Mouse (Mus musculus) skeletal muscle tissue, adult 2 months (tissue): Measurements from ENCODE around the gene Adam17.
A peak's percentile ranks its signal among the peaks of the same experiment; 100 is the strongest.
"Not testable (repeated sequence)": the region's sequence is repeated elsewhere in the genome, so short reads cannot be mapped to it uniquely, and the experiment has no call there.

Experiments
- DNase-seq: peaks from one replicate; pipeline ENCODE4 v3.0.0-alpha.2; 2012; ENCODE audit warnings: low read depth, low spot score

The Adam17 gene

DNA sequence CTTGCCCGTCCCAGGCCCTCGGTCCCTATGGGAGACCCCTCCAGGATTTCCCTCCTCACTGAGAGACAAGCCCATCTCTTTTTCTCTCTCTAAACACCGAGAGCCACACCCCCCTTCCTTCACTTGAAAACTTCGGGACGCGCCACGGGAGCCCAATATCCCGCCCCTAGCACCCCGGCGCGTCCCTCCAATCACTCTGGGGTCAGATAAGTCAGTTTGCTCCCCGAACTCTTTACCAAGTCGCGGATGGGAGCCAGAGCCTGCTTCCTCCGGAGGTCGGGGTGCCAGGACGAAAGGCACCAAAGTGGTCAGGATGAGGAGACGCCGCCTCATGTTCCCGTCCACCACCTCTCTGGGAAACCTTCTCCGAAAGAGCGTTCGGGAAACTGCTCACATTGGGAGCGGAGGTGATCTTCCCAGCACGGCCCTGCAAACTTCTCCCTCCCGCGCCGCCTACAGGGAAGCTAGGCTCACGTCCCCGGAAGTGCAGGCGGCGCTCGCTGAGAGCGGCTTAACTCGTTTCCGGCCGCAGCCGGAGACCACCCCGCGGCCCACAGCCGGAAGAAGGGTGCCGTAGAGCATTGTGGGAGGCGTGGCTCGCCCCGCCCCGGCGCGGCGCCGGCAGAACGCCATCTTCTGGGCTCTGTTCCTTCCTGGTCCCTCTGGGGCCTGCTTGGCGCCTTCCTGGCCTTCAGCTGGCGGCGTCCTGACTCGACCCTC lies at the start of gene Adam17:
Gene Adam17, minus strand, starts transcription at position 533 of the 720 bp plus-strand sequence.
- peak; percentile 95 for DNase-seq

GRCm38 (mm10) chr12:21418621-21419131 lies 45.2 kb upstream of the Adam17 start:
- no peak for DNase-seq

GRCm38 (mm10) chr12:21418083-21418482 lies 44.7 kb upstream of the Adam17 start:
- DNase-seq, result no peak

GRCm38 (mm10) chr12:21417100-21418070 lies 44.0 kb upstream of the Adam17 start, which contains the start of gene Ywhaq:
TSS of gene Ywhaq (minus strand) at chr12:21417637.
- peak; percentile 96 for DNase-seq

GRCm38 (mm10) chr12:21416506-21416905 lies 43.1 kb upstream of the Adam17 start:
- no peak for DNase-seq

- DNase-seq, result no peak
Measured at GRCm38 (mm10) chr12:21410620-21411019, 37.2 kb upstream of the Adam17 start.

DNA sequence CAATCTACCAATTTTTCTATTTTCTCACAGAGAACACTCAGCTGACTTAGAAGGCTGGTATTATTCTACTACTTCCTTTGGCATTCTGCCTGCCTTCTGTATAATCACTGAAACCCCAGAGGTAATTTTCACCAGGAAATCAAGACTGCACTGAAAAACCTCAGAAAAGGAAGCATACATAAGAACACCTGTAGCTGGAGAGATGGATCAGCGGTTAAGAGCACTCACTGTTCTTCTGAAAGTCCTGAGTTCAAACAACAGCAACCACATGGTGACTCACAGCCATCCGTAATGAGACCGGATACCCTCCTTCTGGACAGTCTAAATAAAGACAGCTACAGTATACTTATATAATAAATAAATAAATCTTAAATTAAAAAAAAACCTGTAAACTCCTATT lies 36.2 kb upstream of the Adam17 start:
- DNase-seq, result no peak

- DNase-seq, result no peak
Measured at GRCm38 (mm10) chr12:21408789-21409367, 35.4 kb upstream of the Adam17 start.

GRCm38 (mm10) chr12:21402771-21403170 lies 29.3 kb upstream of the Adam17 start:
- DNase-seq, result no peak

- no peak for DNase-seq
Measured at GRCm38 (mm10) chr12:21386201-21386600, 12.8 kb upstream of the Adam17 start.

DNA sequence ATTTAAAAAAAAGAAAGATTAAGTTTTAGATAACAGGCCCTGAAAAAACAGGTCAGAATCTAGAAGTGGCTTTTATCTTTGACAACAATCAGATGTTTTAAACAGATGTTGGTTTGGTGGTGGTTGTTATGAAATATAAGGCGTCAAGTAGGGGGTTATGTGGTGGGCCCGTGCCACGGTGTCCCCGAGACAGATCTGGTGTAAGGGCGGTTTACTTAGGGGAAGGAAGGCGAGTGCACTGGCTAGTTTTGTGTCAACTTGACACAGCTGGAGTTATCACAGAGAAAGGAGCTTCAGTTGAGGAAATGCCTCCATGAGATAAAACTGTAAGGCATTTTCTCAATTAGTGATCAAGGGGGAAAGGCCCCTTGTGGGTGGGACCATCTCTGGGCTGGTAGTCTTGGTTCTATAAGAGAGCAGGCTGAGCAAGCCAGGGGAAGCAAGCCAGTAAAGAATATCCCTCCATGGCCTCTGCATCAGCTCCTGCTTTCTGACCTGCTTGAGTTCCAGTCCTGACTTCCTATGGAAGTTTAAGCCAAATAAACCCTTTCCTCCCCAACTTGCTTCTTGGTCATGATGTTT lies 5.4 kb upstream of the Adam17 start:
- DNase-seq, result not testable (repeated sequence)

GRCm38 (mm10) chr12:21375376-21376157 lies 2.1 kb upstream of the Adam17 start:
- no peak for DNase-seq

DNA sequence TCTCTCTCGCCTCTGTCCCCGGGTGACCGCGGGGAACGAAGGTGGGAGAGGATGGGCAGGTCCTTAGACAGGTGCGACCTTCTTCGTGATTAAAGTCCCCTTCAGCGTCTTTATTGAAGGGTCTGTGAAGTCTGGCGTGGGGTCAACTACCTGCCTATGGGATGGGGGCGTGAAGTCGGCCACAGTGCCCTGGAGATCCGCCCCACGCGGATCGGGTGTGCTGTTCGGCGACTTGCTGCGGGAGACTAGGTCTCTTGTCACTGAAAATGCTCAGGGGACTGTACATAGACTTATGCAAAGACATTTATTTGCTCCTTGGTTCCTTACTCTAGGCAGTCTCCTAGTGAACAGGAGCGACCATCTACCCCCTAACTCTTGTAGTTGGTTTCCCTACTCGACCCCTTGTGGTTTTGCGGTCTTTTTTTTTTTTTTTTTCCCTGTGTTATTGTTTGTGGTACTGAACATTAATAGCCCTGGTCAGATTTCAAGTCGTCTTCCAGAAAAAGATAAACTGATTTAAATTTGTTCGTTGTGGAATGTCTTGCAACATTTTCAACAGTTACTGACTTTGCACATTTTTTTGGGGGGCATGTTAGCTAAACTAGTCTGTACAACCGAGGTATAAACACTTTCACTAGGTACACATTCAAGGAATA lies 516 bp upstream of the Adam17 start:
- DNase-seq, result no peak

DNA sequence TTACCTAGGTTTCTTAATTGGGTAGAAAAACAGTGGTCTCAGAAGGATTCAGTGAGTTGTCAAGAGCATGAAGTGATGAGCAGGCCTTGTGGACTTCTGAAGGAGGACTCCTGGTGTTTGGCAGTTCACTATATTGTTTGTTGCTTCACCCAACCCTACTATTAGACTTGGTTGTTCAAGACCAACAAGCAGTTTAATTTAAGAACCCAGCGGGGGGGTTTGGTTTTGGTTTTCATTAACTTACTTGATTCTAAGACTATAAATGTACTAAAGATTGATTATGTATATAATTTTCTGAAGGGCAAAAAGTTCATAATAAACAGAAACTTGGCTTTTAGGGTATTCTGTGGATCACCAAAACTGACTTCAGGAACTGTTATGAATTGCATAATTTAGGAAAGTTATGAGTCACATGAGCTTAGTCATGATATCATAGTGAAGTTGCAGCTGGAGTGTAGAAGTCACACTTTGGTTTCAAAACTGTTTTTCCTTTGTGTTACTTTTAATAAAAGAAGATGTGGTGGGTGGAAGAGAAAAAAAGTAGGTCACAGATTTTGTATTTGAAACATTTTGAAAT lies 3.3 kb downstream of the Adam17 start:
- DNase-seq, result peak; percentile 23

GRCm38 (mm10) chr12:21369087-21369410 lies 4.4 kb downstream of the Adam17 start:
- no peak for DNase-seq

GRCm38 (mm10) chr12:21368376-21369086 lies 4.9 kb downstream of the Adam17 start:
- DNase-seq, result no peak

- no peak for DNase-seq
Measured at GRCm38 (mm10) chr12:21364624-21365435, 8.6 kb downstream of the Adam17 start.

GRCm38 (mm10) chr12:21363195-21363594 lies 10.2 kb downstream of the Adam17 start:
- DNase-seq, result no peak
